Mouse (Mus musculus) neural tube, embryonic 11.5 days (tissue): ENCODE data around the gene Pnmt. TPM values are rescaled to one million over a fixed set of nuclear protein-coding genes. Genes with fewer than 3 reads are reported as not detected.

Experiments
- ATAC-seq: fragments of 200-750 bp; cut with Nextera tagmentation; 2 replicates; pipeline ENCODE4 v1.8.0; 2017; ENCODE audit warnings: moderate number of reproducible peaks, mild to moderate bottlenecking, moderate TSS enrichment, moderate library complexity; ENCODE audit not compliant: insufficient read depth, low FRiP score, low TSS enrichment
- DNase-seq: peaks from one replicate; pipeline ENCODE4 v3.0.0-alpha.2; 2015; ENCODE audit warnings: low spot score
- H3K27ac ChIP-seq: fragments of 300-500 bp; sonication (generic); 2 replicates; pipeline ENCODE4 v1.5.1; 2014; ENCODE audit warnings: low read depth, mild to moderate bottlenecking, low read length
- H3K27me3 ChIP-seq: fragments of 300-500 bp; sonication (generic); 2 replicates; pipeline ENCODE4 v1.6.1; 2014; ENCODE audit warnings: mild to moderate bottlenecking, low read length, mixed read lengths; ENCODE audit not compliant: control insufficient read depth, insufficient read depth
- H3K36me3 ChIP-seq: fragments of 300-500 bp; sonication (generic); 2 replicates; pipeline ENCODE4 v1.6.1; 2014; ENCODE audit warnings: mild to moderate bottlenecking, low read length, moderate library complexity, mixed read lengths; ENCODE audit not compliant: control insufficient read depth, insufficient read depth
- H3K4me1 ChIP-seq: fragments of 300-500 bp; sonication (generic); 2 replicates; pipeline ENCODE4 v1.6.1; 2014; ENCODE audit warnings: low read length, mixed read lengths; ENCODE audit not compliant: control insufficient read depth, insufficient read depth
- H3K4me2 ChIP-seq: fragments of 300-500 bp; sonication (generic); 2 replicates; pipeline ENCODE4 v1.6.1; 2014; ENCODE audit warnings: low read depth, mild to moderate bottlenecking, moderate library complexity
- H3K4me3 ChIP-seq: fragments of 300-500 bp; sonication (generic); 2 replicates; pipeline ENCODE4 v1.5.1; 2014; ENCODE audit warnings: low read depth, low read length
- H3K9ac ChIP-seq: fragments of 300-500 bp; sonication (generic); 2 replicates; pipeline ENCODE4 v1.6.1; 2014; ENCODE audit warnings: mild to moderate bottlenecking, low read length
- H3K9me3 ChIP-seq: fragments of 300-500 bp; sonication (generic); 2 replicates; pipeline ENCODE4 v1.6.1; 2016; ENCODE audit warnings: low read length; ENCODE audit not compliant: control insufficient read depth
- whole genome bisulfite sequencing: fragments of 180-500 bp; shearing (Covaris S2); extraction: QIAGEN DNeasy Blood & Tissue Kit; methylation state at CpG from one replicate; pipeline ENCODE4 v1.1.7; 2014; 5-methylcytosine and 5-hydroxymethylcytosine counted together
- polyA plus RNA-seq: library from polyadenylated mRNA; unstranded; fragments of >200 nt; fragmentation: Nextera tagmentation; extraction: Ambion mirVana; gene quantifications from 2 replicates; pipeline ENCODE4 v1.2.1, GENCODE M21; 2014

Pnmt gene
- polyA plus RNA-seq, 1 experiment from 2014 or later = 0.40 TPM

- H3K9me3 ChIP-seq = no peaks in the 10 kb centered on the region
- no peak for ATAC-seq
Measured at GRCm38 (mm10) chr11:98356625-98357394, 29.4 kb upstream of the Pnmt start.

GRCm38 (mm10) chr11:98357396-98358160 is 28.7 kb upstream of the Pnmt start:
- 12% methylated on average over 13 of the region's 13 CpGs for WGBS
- Histone ChIP-seq H3K9me3 (no peaks in the 10 kb centered on the region), H3K27ac (peak overlapping the region; percentile 54), H3K4me1 (peaks cover 28% of the 10 kb centered on the region), H3K4me3 (peak overlapping the region; percentile 52), H3K9ac (peak overlapping the region; percentile 44), H3K27me3 (peaks cover 12% of the 10 kb centered on the region; the same call in 1 of the 2 replicates), H3K4me2 (peak overlapping the region; percentile 66), H3K36me3 (no peaks in the 10 kb centered on the region)
- ATAC-seq (peak; percentile 2; the same call in 1 of the 2 replicates), DNase-seq (no peak)

More at GRCm38 (mm10) chr11:98356625-98357394, 29.4 kb upstream of the Pnmt start:
- H3K4me2 ChIP-seq = no peak overlapping the region
- WGBS = 75% methylated on average over 7 of the region's 7 CpGs
- no peak overlapping the region for H3K9ac ChIP-seq
- 0 out of 2 replicates have a peak overlapping the region, but pooled peaks have one; percentile 8 for H3K27ac ChIP-seq
- no peak overlapping the region for H3K4me3 ChIP-seq
- H3K27me3 ChIP-seq = peaks cover 19% of the 10 kb centered on the region
- H3K4me1 ChIP-seq = peaks cover 28% of the 10 kb centered on the region
- DNase-seq = no peak
- H3K36me3 ChIP-seq = no peaks in the 10 kb centered on the region

GRCm38 (mm10) chr11:98358161-98359083 is 27.8 kb upstream of the Pnmt start, which contains the start of gene Stard3:
Gene Stard3, plus strand, starts transcription at chr11:98358368.
- H3K4me2 ChIP-seq = peak within 1 kb of the TSS; percentile 77
- DNase-seq (peak; percentile 91), ATAC-seq (peak; percentile 85)
- no peaks in the 10 kb centered on the region for H3K9me3 ChIP-seq
- peak within 1 kb of the TSS; percentile 54 for H3K27ac ChIP-seq
- H3K36me3 ChIP-seq = no peaks in the 10 kb centered on the region
- H3K4me1 ChIP-seq = peaks cover 28% of the 10 kb centered on the region
- under 1% methylated on average over 49 of the region's 60 CpGs for WGBS
- H3K9ac ChIP-seq = peak within 1 kb of the TSS; percentile 54
- H3K27me3 ChIP-seq = peaks cover 11% of the 10 kb centered on the region; the same call in 1 of the 2 replicates
- H3K4me3 ChIP-seq = peak within 1 kb of the TSS; percentile 52

- ATAC-seq (no peak), DNase-seq (no peak)
- WGBS = 48% methylated on average over 9 of the region's 9 CpGs
- no peaks in the 10 kb centered on the region for H3K9me3 ChIP-seq
- peak overlapping the region; percentile 8; the same call in 1 of the 2 replicates for H3K4me2 ChIP-seq
- H3K9ac ChIP-seq = peak overlapping the region; percentile 29; the same call in 1 of the 2 replicates
- no peaks in the 10 kb centered on the region for H3K36me3 ChIP-seq
- peaks cover 28% of the 10 kb centered on the region for H3K4me1 ChIP-seq
- H3K4me3 ChIP-seq = no peak overlapping the region
- H3K27me3 ChIP-seq = no peaks in the 10 kb centered on the region
- peak overlapping the region; percentile 58 for H3K27ac ChIP-seq
Measured at GRCm38 (mm10) chr11:98360866-98361521, 25.3 kb upstream of the Pnmt start.

GRCm38 (mm10) chr11:98363817-98364216 is 22.4 kb upstream of the Pnmt start:
- WGBS = 85% methylated on average over 5 of the region's 5 CpGs
- Histone ChIP-seq H3K36me3 (no peaks in the 10 kb centered on the region), H3K9me3 (no peaks in the 10 kb centered on the region), H3K9ac (no peak overlapping the region), H3K4me2 (no peak overlapping the region), H3K27me3 (no peaks in the 10 kb centered on the region), H3K27ac (no peak overlapping the region), H3K4me3 (no peak overlapping the region), H3K4me1 (peaks cover 25% of the 10 kb centered on the region)
- ATAC-seq (no peak), DNase-seq (no peak)

GRCm38 (mm10) chr11:98364410-98364809 is 21.8 kb upstream of the Pnmt start:
- Histone ChIP-seq H3K36me3 (no peaks in the 10 kb centered on the region), H3K9me3 (no peaks in the 10 kb centered on the region), H3K27me3 (no peaks in the 10 kb centered on the region), H3K27ac (no peak overlapping the region), H3K4me1 (peaks cover 19% of the 10 kb centered on the region), H3K4me2 (no peak overlapping the region), H3K9ac (no peak overlapping the region), H3K4me3 (no peak overlapping the region)
- DNase-seq (no peak), ATAC-seq (no peak)
- 89% methylated on average over 5 of the region's 5 CpGs for WGBS

GRCm38 (mm10) chr11:98366290-98366689 is 20.0 kb upstream of the Pnmt start:
- no peak overlapping the region for H3K9ac ChIP-seq
- no peaks in the 10 kb centered on the region for H3K27me3 ChIP-seq
- no peaks in the 10 kb centered on the region for H3K36me3 ChIP-seq
- H3K27ac ChIP-seq = no peak overlapping the region
- H3K4me1 ChIP-seq = peaks cover 9% of the 10 kb centered on the region
- DNase-seq = no peak
- no peak overlapping the region for H3K4me2 ChIP-seq
- no peaks in the 10 kb centered on the region for H3K9me3 ChIP-seq
- 78% methylated on average over 10 of the region's 10 CpGs for WGBS
- H3K4me3 ChIP-seq = no peak overlapping the region
- no peak for ATAC-seq
